Mouse (Mus musculus) kidney, adult 8-10 months (tissue): ENCODE measurements around the gene Col6a4.

Experiments
- DNase-seq, 2 experiments: peaks; one replicate each; pipeline ENCODE4 v3.0.0; 2022

Col6a4 gene

DNA sequence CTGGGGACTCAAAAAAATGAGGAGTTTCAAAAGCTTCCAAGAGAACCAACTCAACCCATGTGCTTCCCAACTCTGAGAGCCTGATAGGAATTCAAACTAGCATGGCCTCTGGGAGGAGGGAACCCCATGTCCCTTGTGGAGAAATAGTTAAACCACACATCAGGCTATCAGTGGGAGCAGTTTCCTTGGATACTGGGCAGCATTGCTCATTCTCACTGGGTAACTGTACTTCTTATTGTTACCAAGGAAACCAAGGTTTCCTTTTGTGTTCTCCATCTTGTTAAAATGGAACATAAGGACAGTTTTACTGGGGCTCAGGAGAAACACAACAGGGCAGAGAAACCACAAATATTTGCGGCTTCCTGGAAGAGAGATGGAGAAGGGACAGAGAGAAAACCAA is 146.8 kb downstream of the Col6a4 start:
- no peak for DNase-seq

DNA sequence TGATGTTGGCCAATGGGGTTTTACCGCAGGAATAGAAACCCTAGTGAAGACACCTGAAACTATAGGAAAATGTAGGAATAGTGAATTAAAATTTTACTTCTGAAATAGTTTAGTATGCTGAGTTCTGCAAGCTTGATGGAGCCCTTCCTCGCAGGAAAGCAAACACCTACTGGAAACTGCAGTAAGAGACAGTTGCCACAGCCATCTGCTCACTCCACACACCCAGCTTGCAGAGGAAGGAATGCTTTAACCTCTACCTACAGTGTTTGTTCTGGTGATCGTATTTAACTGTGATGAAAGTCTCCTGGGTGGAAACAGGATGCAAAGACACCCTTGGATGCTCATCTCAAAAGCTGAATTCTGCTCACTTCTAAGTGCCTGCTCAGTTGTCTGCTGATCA is 149.0 kb downstream of the Col6a4 start:
- no peak for DNase-seq
